Mouse (Mus musculus) splenic B cell, adult 2 months (primary cell): ENCODE data around the gene Stk24.
A peak's percentile ranks its signal among the peaks of the same experiment; 100 is the strongest.

ENCODE experiments used
- DNase-seq: peaks from one replicate; pipeline ENCODE4 v3.0.0-alpha.2; 2011; ENCODE audit warnings: low read depth, low spot score
- H3K27me3 ChIP-seq: 2 replicates; pipeline ENCODE4 v1.6.1; 2012; ENCODE audit warnings: mild to moderate bottlenecking, low read length, moderate library complexity, mixed read lengths; ENCODE audit not compliant: control insufficient read depth, poor library complexity, insufficient read depth, severe bottlenecking
- H3K36me3 ChIP-seq: 2 replicates; pipeline ENCODE4 v1.6.1; 2012; ENCODE audit warnings: mild to moderate bottlenecking, low read length, moderate library complexity, mixed read lengths; ENCODE audit not compliant: control insufficient read depth, poor library complexity, insufficient read depth, severe bottlenecking

The Stk24 gene

DNA sequence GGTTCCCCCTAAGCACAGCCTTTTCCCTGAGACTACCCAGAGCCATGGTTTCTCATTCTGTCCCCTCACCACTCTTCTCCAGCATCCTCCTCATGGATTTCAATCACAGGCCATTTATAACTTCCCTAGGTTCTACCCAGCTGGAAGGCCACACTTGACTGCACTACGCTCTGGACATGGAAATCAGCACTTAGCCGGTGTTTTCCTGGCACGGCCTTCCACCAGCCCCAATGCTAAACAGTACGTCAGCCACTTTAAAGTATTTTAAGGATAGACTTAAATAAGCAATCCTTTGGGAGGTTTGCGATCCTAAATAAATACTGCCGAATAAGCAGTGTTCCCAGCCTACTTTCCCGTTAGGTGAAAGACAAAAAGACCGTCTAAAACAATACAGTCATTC is 29.8 kb downstream of the Stk24 start:
- DNase-seq = no peak
- no peaks in the 10 kb centered on the region for H3K36me3 ChIP-seq
- no peaks in the 10 kb centered on the region for H3K27me3 ChIP-seq

- DNase-seq = peak; percentile 55
- Histone ChIP-seq H3K27me3 (no peaks in the 10 kb centered on the region), H3K36me3 (no peaks in the 10 kb centered on the region)
These were observed 30.5 kb downstream of the Stk24 start for GRCm38 (mm10) chr14:121349291-121349690.

DNA sequence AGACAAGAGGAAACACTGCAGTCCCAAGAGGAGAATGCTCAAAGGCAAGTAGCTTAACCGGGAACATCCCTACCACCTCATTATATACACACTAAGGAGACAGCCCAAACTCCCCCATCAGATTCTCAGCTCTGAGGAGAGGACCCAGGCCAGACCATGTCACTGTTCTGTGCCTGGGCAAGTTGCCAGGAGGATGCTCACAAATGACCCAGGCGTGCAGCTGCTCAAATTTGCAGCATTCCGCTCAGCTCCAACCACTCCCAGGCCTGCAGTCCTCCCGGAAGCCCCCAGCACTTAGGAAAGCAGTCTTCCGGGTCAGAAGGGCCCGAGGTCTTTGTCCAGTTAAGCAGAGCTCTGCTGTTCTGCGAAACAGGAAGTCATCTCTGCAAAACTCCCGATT is 31.6 kb downstream of the Stk24 start:
- no peak for DNase-seq
- H3K27me3 ChIP-seq = no peaks in the 10 kb centered on the region
- no peaks in the 10 kb centered on the region for H3K36me3 ChIP-seq

DNA sequence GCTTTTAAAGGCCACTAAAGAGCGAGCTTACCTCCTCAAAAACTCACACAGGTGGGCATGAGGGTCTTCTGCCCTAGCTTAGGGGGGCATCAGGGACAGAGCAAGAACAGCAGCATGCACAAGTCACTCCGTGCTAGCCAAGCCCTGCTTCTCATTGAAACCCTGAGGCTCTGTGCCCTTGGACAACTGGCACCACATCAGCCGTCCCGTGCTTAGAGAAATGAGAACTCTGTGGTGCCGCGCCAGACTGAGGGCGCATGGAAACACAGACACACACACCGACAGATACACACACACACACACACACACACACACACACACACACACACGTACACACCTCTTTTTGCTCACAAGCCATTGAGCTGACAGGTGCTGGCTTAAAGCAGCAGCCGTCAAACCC is 32.7 kb downstream of the Stk24 start:
- Histone ChIP-seq H3K27me3 (no peaks in the 10 kb centered on the region), H3K36me3 (no peaks in the 10 kb centered on the region)
- DNase-seq = no peak

DNA sequence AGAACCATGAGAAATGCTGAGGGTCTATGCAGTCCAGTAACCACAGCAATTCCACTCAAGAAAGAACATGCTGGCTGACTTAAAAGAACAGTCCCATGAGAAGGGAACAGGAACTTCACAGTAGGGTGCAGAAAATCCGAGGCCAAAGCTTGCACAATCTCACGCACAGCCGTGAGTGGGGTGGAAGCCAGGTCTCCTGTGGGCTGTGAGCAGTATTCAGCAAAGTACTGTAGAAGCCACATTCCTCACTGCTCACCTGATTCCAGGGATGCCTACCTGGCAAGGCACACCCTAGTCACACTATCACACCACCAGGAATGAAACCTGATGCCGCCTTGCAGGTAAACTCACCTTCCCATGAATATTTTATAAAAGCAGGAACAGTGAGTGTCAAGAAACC is 33.2 kb downstream of the Stk24 start:
- no peaks in the 10 kb centered on the region for H3K36me3 ChIP-seq
- DNase-seq = no peak
- no peaks in the 10 kb centered on the region for H3K27me3 ChIP-seq

- peak; percentile 48 for DNase-seq
- Histone ChIP-seq H3K36me3 (no peaks in the 10 kb centered on the region), H3K27me3 (no peaks in the 10 kb centered on the region)
These were observed 33.8 kb downstream of the Stk24 start for GRCm38 (mm10) chr14:121346053-121346452.

DNA sequence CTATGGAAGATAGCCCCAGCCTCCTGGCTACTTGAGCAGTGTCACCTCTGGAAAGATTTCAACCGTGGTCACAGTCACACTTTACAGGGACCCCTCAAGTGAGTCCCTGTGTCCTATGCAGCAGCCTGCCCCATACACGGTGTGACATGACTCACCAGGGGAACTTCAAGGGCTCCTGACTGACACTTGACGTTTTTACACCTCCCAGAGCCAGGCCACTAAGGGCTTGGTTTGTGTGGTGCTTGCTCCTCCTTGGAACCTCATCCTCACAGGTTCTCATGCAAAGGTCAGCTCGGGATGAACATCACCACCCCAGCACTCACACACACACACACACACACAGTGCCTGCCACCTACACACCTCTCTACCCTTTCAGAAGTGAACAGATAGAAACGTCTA is 34.9 kb downstream of the Stk24 start:
- no peaks in the 10 kb centered on the region for H3K36me3 ChIP-seq
- no peaks in the 10 kb centered on the region for H3K27me3 ChIP-seq
- DNase-seq = no peak

GRCm38 (mm10) chr14:121342885-121343284 is 36.9 kb downstream of the Stk24 start:
- Histone ChIP-seq H3K27me3 (no peaks in the 10 kb centered on the region), H3K36me3 (no peaks in the 10 kb centered on the region)
- no peak for DNase-seq

DNA sequence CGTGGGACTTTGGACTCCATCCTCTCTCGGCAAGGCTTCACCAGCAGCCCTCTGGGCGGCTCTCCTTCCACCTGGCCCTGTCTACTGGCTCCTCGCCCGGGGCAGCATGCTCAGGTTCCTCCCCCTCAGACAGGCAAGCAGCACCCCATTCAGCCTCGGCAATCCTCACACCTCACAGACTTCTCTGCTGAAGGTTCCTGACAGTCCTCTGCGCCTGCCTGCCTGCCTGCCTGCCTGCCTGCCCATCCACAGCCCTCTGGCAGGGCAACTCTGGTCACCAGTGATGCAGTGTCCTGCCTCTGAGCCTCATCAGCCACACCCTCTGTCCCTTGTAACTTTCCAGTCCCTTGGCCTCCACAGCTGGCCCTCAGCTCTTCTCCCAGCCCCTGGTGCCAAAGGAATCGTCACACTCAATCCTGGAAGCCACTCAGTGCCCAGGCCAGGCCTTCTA is 39.8 kb downstream of the Stk24 start:
- no peak for DNase-seq
- H3K27me3 ChIP-seq = no peaks in the 10 kb centered on the region
- H3K36me3 ChIP-seq = peaks cover 4% of the 10 kb centered on the region; the same call in 1 of the 2 replicates

DNA sequence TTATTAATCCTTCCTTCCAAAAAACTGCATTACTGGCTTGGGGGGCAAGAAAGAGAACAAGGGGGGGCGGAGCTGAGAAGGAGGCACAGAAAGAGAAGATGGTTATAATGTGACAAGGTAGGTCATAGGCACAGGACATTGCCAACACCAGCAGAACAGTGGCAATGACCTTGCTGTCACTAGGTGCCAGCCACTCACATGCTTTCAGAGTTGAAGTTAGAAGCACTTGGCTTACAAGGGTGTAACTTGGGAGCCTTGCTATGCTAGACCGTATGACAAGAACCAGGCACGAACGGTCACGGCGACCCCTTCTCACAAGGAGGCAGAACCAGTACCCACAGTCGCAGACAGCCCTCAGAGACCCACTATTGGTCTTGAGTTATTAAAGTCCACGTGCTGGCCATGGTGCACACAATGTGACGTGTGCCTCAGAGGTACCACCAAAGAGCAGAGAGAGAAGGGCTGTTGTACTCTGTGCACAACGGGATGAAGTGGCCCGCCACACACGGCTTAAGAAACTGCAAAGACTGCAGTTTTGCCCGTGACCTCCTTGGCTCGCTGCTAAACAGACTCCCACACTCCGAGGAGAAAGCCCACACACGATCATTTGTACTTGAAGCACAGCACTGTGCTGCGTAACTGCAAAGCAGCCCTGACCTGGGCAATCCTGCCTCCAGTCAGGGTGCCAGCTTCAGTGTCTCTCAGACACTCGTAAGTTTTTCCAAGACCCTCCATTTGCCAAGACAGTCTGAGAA is 40.8 kb downstream of the Stk24 start:
- peaks cover 4% of the 10 kb centered on the region; the same call in 1 of the 2 replicates for H3K36me3 ChIP-seq

GRCm38 (mm10) chr14:121330090-121330408 is 49.8 kb downstream of the Stk24 start:
- no peak for DNase-seq
- Histone ChIP-seq H3K27me3 (no peaks in the 10 kb centered on the region), H3K36me3 (peaks cover 1% of the 10 kb centered on the region)

More for the DNA sequence above, 40.8 kb downstream of the Stk24 start:
- DNase-seq = no peak
- H3K27me3 ChIP-seq = no peaks in the 10 kb centered on the region

GRCm38 (mm10) chr14:121329401-121330089 is 50.3 kb downstream of the Stk24 start:
- H3K27me3 ChIP-seq = no peaks in the 10 kb centered on the region
- no peaks in the 10 kb centered on the region; the same call in 1 of the 2 replicates for H3K36me3 ChIP-seq
- DNase-seq = peak; percentile 41

GRCm38 (mm10) chr14:121328878-121329277 is 50.9 kb downstream of the Stk24 start:
- no peaks in the 10 kb centered on the region for H3K27me3 ChIP-seq
- no peaks in the 10 kb centered on the region; the same call in 1 of the 2 replicates for H3K36me3 ChIP-seq
- peak; percentile 52 for DNase-seq

DNA sequence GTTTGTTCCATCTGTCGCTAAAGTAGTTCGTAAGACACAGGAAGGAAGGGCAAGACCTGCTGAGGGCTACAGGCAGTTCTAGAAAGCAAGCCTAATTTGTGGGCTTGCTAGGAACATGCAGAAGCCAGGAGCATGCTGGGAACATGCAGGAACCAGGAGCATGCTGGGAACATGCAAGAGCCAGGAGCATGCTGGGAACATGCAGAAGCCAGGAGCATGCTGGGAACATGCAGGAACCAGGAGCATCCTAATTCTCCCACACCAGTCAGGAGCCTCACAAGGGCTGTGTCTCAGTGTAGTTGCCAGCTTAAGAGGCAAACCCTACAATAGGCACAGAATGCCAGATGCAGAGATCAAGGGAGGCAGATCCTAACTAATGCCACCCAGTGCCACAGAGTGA is 53.4 kb downstream of the Stk24 start:
- DNase-seq = no peak
- Histone ChIP-seq H3K27me3 (no peaks in the 10 kb centered on the region), H3K36me3 (no peaks in the 10 kb centered on the region)

GRCm38 (mm10) chr14:121324521-121325330 is 55.1 kb downstream of the Stk24 start:
- H3K36me3 ChIP-seq = no peaks in the 10 kb centered on the region
- peak; percentile 82 for DNase-seq
- no peaks in the 10 kb centered on the region for H3K27me3 ChIP-seq
